Mouse (Mus musculus) forebrain, embryonic 16.5 days (tissue): ENCODE measurements around the gene Tstd2. TPM values are rescaled to one million over a fixed set of nuclear protein-coding genes. Genes with fewer than 3 reads are reported as not detected.

Experiments used
- ATAC-seq: fragments of 200-750 bp; cut with Nextera tagmentation; 2 replicates; pipeline ENCODE4 v1.8.0; 2017; ENCODE audit warnings: mild to moderate bottlenecking, moderate library complexity
- H3K27ac ChIP-seq: fragments of 300-500 bp; sonication (generic); 2 replicates; pipeline ENCODE4 v1.5.1; 2014; ENCODE audit warnings: low read length, control low read depth
- H3K27me3 ChIP-seq: fragments of 300-500 bp; sonication (generic); replicated peaks from 2 replicates; pipeline ENCODE4 v1.6.1; 2014; ENCODE audit warnings: low read length; ENCODE audit not compliant: control insufficient read depth, insufficient read depth
- H3K36me3 ChIP-seq: fragments of 300-500 bp; sonication (generic); 2 replicates; pipeline ENCODE4 v1.6.1; 2014; ENCODE audit not compliant: control insufficient read depth, insufficient read depth
- H3K4me1 ChIP-seq: fragments of 300-500 bp; sonication (generic); replicated peaks from 2 replicates; pipeline ENCODE4 v1.6.1; 2014; ENCODE audit warnings: low read length; ENCODE audit not compliant: control insufficient read depth, insufficient read depth
- H3K4me2 ChIP-seq: fragments of 300-500 bp; sonication (generic); 2 replicates; pipeline ENCODE4 v1.6.1; 2014; ENCODE audit warnings: mild to moderate bottlenecking, low read length, control low read depth
- H3K4me3 ChIP-seq: fragments of 300-500 bp; sonication (generic); replicated peaks from 2 replicates; pipeline ENCODE4 v1.5.1; 2014; ENCODE audit warnings: mild to moderate bottlenecking, low read length, control low read depth
- H3K9ac ChIP-seq: fragments of 300-500 bp; sonication (generic); replicated peaks from 2 replicates; pipeline ENCODE4 v1.6.1; 2014; ENCODE audit warnings: low read depth, low read length, control low read depth
- H3K9me3 ChIP-seq: fragments of 300-500 bp; sonication (generic); 2 replicates; pipeline ENCODE4 v1.6.1; 2016; ENCODE audit warnings: low read length; ENCODE audit not compliant: control insufficient read depth
- WGBS: fragments of 180-500 bp; shearing (Covaris S2); extraction: QIAGEN DNeasy Blood & Tissue Kit; methylation state at CpG from one replicate; pipeline ENCODE4 v1.1.7; 2014; 5-methylcytosine and 5-hydroxymethylcytosine counted together
- polyA plus RNA-seq: library from polyadenylated mRNA; unstranded; fragments of >200 nt; fragmentation: Nextera tagmentation; extraction: Ambion mirVana; gene quantifications from 2 replicates; pipeline ENCODE4 v1.2.1, GENCODE M21; 2015

The Tstd2 gene
- polyA plus RNA-seq, 1 experiment from 2014 or later, result 37.7 TPM

DNA sequence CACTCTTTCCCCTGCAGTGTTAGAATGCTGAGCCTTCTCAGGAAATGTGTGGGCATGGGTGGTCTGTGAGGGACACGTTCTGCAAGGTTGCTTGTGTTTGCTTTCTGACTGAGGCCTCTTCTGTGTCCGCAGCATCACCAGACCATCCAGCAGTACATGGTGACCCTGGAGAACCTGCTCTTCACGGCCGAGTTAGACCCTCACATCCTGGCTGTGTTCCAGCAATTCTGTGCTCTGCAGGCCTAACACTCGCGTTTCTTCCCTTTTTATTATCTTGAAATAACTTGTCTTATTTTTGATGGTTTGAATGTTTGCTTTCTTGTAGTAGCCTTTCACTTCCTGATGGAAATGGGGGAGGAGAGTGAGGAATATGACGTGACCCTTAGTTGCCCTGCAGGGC is 33.3 kb upstream of the Tstd2 start:
- ATAC-seq, result no peak
- 85% methylated on average over 7 of the region's 7 CpGs for WGBS
- Histone ChIP-seq H3K9ac (no peak overlapping the region), H3K4me3 (no peak overlapping the region), H3K9me3 (no peaks in the 10 kb centered on the region), H3K4me1 (no peaks in the 10 kb centered on the region), H3K27ac (no peak overlapping the region), H3K36me3 (peaks cover 63% of the 10 kb centered on the region), H3K27me3 (no peaks in the 10 kb centered on the region), H3K4me2 (no peak overlapping the region)

DNA sequence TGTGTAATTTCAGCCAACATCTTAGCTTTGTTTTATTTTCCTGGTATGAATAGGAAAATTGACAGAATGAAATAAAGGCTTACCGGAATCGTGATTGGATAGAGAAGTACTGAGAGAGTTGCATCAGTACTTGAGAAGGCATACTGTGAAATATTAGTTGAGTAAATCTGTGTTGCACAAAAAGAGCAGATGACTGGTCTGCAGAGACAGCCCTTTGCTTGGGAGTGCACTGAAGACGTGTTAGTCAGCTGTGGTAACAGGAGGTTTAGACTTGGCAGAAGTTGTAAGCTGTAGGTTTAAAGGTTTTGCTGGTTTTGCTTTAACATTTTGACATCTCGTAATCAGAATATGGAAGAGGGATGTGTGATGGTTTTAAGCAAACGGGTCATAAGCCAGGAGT is 27.3 kb upstream of the Tstd2 start:
- WGBS, result 93% methylated on average over 5 of the region's 5 CpGs
- H3K27ac ChIP-seq, result no peak overlapping the region
- ATAC-seq, result no peak

DNA sequence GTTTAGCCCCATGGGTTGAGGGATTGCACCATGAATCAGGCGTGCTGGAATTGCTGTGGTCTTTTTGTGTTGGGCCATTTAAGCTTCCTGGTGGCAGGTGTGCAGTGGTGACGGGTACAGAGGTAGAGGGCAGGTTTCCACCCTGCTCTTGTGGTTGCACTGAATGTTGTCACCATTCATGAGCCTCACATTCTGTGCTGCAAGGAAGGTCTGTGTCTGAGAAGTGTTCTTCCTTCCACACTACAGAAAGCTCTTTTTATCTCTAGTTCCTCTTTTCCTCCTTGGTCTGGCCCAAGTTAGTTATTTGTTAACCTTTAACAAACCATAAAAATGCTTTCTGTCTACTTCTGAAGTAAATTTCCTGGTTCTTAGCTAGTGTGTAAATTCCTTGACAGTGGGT is 25.5 kb upstream of the Tstd2 start:
- Histone ChIP-seq H3K4me3 (no peak overlapping the region), H3K4me1 (no peaks in the 10 kb centered on the region), H3K27me3 (no peaks in the 10 kb centered on the region), H3K9ac (no peak overlapping the region), H3K36me3 (peaks cover 42% of the 10 kb centered on the region), H3K9me3 (no peaks in the 10 kb centered on the region), H3K4me2 (no peak overlapping the region), H3K27ac (no peak overlapping the region)
- no peak for ATAC-seq
- WGBS, result 87% methylated on average over 2 of the region's 2 CpGs

More for the DNA sequence above, 27.3 kb upstream of the Tstd2 start:
- no peaks in the 10 kb centered on the region for H3K27me3 ChIP-seq
- H3K4me3 ChIP-seq, result no peak overlapping the region
- no peaks in the 10 kb centered on the region for H3K4me1 ChIP-seq
- H3K9ac ChIP-seq, result no peak overlapping the region
- no peaks in the 10 kb centered on the region for H3K9me3 ChIP-seq
- no peak overlapping the region for H3K4me2 ChIP-seq
- H3K36me3 ChIP-seq, result peaks cover 52% of the 10 kb centered on the region

DNA sequence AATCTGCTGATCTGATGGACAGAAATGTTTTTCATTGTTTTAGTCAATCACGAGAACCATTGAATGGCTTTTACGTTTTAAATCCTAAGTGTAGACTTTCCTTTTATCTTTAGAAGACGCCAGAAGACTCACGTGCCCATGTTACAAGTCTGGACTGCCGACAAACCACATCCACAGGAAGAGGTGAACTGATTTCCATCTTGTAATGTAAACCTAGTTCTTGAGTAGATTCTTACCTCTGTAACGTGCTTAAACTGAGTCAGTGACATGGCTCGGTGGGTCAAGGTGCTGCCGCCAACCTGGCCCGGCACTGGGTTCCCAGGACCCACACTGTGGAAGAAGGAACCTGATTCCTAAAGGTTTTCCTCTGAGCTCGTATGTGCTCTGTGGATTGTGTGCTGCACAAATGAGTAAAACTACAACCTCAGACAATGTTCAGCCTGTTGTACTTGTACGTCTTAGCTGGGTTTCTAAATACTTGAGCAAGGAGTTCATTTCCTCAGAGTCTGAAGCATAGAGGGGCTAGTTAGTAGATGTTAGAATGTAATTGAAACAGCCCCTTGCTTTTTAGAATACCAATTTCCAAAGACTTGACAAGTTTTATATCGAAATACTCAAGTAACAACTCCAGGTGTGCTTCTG is 13.5 kb upstream of the Tstd2 start:
- Histone ChIP-seq H3K27ac (no peak overlapping the region), H3K9ac (no peak overlapping the region), H3K27me3 (no peaks in the 10 kb centered on the region), H3K36me3 (peaks cover 29% of the 10 kb centered on the region), H3K4me1 (no peaks in the 10 kb centered on the region), H3K4me3 (no peak overlapping the region), H3K9me3 (no peaks in the 10 kb centered on the region), H3K4me2 (no peak overlapping the region)
- WGBS, result 93% methylated on average over 12 of the region's 12 CpGs
- ATAC-seq, result no peak

DNA sequence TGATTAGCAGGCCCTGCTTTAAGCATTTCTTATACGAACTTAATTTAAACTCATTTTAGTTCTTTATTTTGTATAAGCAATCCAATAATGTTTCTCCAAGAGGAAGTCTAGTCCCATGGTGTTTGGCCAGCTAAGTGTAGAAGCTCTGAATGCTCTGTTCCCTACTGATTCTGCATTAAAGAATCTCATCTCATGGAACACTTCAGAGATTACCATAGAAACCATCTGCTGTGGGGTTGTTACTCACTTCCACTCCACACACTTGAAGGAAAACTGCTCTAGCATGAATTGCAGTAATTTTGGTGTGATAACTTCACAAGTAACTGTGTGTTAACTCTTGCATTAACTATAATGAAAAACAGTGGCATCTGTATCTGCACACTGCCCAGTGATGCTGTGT is 8.4 kb upstream of the Tstd2 start:
- Histone ChIP-seq H3K4me1 (no peaks in the 10 kb centered on the region), H3K36me3 (peaks cover 8% of the 10 kb centered on the region), H3K27ac (no peak overlapping the region), H3K9me3 (no peaks in the 10 kb centered on the region), H3K9ac (no peak overlapping the region), H3K27me3 (no peaks in the 10 kb centered on the region), H3K4me2 (no peak overlapping the region), H3K4me3 (no peak overlapping the region)
- WGBS, result 97% methylated on average over 1 of the region's 1 CpGs
- no peak for ATAC-seq

DNA sequence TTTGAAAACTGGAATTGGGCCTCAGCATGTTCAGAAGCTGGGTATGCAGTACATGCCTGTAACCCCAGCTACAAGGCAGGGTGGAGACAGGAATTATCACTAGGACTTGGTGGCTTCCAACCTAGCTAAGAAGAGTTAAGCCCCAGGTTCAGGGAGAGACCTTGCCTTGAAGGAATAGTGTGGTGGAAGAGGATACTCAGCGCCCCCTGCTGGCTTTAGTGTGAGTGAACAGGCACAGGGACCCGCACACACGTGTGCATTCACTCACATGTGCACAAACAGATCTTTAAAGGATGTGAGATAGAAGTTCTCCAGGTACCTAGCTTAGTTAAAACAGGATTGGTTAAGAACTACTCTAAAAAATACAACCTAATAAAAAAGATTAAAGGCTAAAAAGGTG is 5.8 kb upstream of the Tstd2 start:
- Histone ChIP-seq H3K4me1 (peaks cover 14% of the 10 kb centered on the region), H3K4me2 (no peak overlapping the region), H3K9ac (no peak overlapping the region), H3K36me3 (peaks cover 3% of the 10 kb centered on the region; the same call in 1 of the 2 replicates), H3K9me3 (no peaks in the 10 kb centered on the region), H3K4me3 (no peak overlapping the region), H3K27ac (no peak overlapping the region), H3K27me3 (no peaks in the 10 kb centered on the region)
- 71% methylated on average over 3 of the region's 3 CpGs for WGBS
- ATAC-seq, result no peak

DNA sequence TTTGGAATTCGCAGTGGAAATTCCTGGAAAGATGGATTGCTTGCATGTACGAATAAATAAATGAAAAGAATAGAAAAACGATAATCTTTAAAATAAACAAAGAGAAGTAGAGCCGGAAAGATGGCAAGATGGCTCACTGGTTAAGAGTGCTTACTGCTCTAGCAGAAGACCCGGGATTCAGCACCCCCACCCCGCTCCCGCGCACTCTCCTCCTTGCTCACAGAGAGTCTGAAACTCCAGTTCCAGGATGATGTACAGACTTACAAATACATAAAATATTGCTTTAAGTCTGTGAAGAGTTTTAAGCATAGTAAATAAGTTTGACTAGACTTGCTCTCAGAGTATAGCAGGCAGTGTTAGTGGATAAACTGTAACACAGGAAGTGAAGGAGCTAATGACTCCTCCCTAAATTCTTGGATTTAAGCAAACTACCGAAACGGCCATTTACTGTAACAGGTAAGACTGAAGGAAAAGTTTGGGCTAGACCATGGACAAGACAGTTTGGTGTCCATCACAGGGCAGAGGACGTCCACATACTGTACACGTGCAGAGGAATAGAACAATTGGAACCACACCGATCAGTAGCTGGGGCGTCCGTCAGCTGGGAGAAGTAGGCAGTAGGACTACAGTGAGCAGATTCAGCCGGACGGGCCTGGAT is 736 bp downstream of the Tstd2 start:
- 9% methylated on average over 17 of the region's 17 CpGs for WGBS
- Histone ChIP-seq H3K27ac (peak overlapping the region; percentile 99), H3K9me3 (no peaks in the 10 kb centered on the region), H3K4me2 (peak overlapping the region; percentile 83), H3K4me3 (peak overlapping the region; percentile 98), H3K4me1 (peaks cover 25% of the 10 kb centered on the region), H3K9ac (peak overlapping the region; percentile 97), H3K27me3 (no peaks in the 10 kb centered on the region), H3K36me3 (peaks cover 9% of the 10 kb centered on the region; the same call in 1 of the 2 replicates)
- ATAC-seq, result peak; percentile 72

DNA sequence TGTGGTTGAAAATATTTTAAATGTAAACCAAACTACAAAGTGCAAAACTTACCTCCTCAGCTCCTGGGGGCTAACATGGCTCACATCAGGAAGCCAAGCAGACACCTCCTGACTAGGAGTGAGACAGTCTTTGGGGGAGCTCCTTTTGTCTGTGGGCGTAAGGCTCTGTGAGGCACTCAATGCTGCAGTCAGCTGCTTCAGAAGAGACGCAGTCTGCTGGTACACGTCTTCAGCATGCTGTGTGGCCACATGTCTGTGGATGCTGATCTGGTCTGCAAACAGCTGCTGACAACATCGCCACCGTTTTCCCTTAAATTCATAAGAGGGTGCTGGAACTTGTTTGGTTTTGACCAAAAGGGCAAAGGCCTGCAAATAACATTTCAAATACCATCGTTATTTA is 6.7 kb downstream of the Tstd2 start:
- Histone ChIP-seq H3K4me3 (no peak overlapping the region), H3K27me3 (no peaks in the 10 kb centered on the region), H3K4me1 (peaks cover 1% of the 10 kb centered on the region), H3K9me3 (no peaks in the 10 kb centered on the region), H3K9ac (no peak overlapping the region), H3K4me2 (no peak overlapping the region), H3K36me3 (peaks cover 26% of the 10 kb centered on the region), H3K27ac (no peak overlapping the region)
- ATAC-seq, result no peak
- WGBS, result 79% methylated on average over 6 of the region's 6 CpGs

DNA sequence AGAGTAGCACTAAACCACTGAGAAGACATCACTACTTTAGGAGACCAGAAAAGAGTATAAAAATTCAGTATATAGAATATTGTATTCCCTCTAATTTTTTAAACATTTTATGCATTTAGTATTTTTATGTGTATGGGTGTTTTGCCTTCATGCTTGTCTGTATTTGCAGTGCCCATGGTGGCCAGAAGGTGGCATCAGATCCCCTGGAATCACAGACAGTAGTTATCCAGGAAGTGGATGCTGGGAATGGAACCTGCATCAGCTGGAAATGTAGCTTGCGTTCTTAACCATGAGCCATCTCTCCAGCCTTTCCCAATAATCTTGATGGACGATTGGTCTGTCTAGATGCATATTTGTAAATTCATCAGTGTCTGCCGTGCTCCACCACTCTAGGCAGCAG is 8.3 kb downstream of the Tstd2 start:
- no peaks in the 10 kb centered on the region for H3K27me3 ChIP-seq
- 70% methylated on average over 3 of the region's 3 CpGs for WGBS
- H3K4me3 ChIP-seq, result no peak overlapping the region
- no peaks in the 10 kb centered on the region for H3K4me1 ChIP-seq
- peaks cover 26% of the 10 kb centered on the region for H3K36me3 ChIP-seq
- ATAC-seq, result no peak
- H3K27ac ChIP-seq, result no peak overlapping the region
- H3K9ac ChIP-seq, result no peak overlapping the region
- no peaks in the 10 kb centered on the region for H3K9me3 ChIP-seq
- H3K4me2 ChIP-seq, result no peak overlapping the region
